Mouse (Mus musculus) forebrain, postnatal 0 days (tissue): ENCODE measurements around the gene Vmn1r93. TPM values are rescaled to one million over a fixed set of nuclear protein-coding genes. Genes with fewer than 3 reads are reported as not detected.
"Not testable (repeated sequence)": the region's sequence is repeated elsewhere in the genome, so short reads cannot be mapped to it uniquely, and the experiment has no call there.

Source experiments
- ATAC-seq: fragments of 200-750 bp; cut with Nextera tagmentation; 2 replicates; pipeline ENCODE4 v1.8.0; 2017; ENCODE audit warnings: mild to moderate bottlenecking, moderate library complexity
- DNase-seq: peaks from one replicate; pipeline ENCODE4 v3.0.0-alpha.2; 2015
- H3K27ac ChIP-seq: fragments of 300-500 bp; sonication (generic); 2 replicates; pipeline ENCODE4 v1.5.1; 2014; ENCODE audit warnings: low read depth, mild to moderate bottlenecking, antibody characterized with exemption, low read length, moderate library complexity, mixed read lengths
- H3K27me3 ChIP-seq: fragments of 300-500 bp; sonication (generic); 2 replicates; pipeline ENCODE4 v1.6.1; 2014; ENCODE audit warnings: mild to moderate bottlenecking, low read length, mixed read lengths; ENCODE audit not compliant: insufficient read depth
- H3K36me3 ChIP-seq: fragments of 300-500 bp; sonication (generic); 2 replicates; pipeline ENCODE4 v1.6.1; 2014; ENCODE audit warnings: mild to moderate bottlenecking, moderate library complexity; ENCODE audit not compliant: insufficient read depth
- H3K4me1 ChIP-seq: fragments of 300-500 bp; sonication (generic); 2 replicates; pipeline ENCODE4 v1.6.1; 2014; ENCODE audit warnings: antibody characterized with exemption; ENCODE audit not compliant: insufficient read depth
- H3K4me2 ChIP-seq: fragments of 300-500 bp; sonication (generic); 2 replicates; pipeline ENCODE4 v1.6.1; 2014; ENCODE audit warnings: low read depth, mild to moderate bottlenecking, moderate library complexity
- H3K4me3 ChIP-seq: fragments of 300-500 bp; sonication (generic); 2 replicates; pipeline ENCODE4 v1.5.1; 2014; ENCODE audit warnings: low read depth, low read length, mixed read lengths
- H3K9ac ChIP-seq: fragments of 300-500 bp; sonication (generic); 2 replicates; pipeline ENCODE4 v1.6.1; 2014; ENCODE audit warnings: mild to moderate bottlenecking
- H3K9me3 ChIP-seq: fragments of 300-500 bp; sonication (generic); 2 replicates; pipeline ENCODE4 v1.6.1; 2016; ENCODE audit warnings: low read length
- WGBS: fragments of 180-500 bp; shearing (Covaris S2); extraction: QIAGEN DNeasy Blood & Tissue Kit; methylation state at CpG from one replicate; pipeline ENCODE4 v1.1.7; 2014; 5-methylcytosine and 5-hydroxymethylcytosine counted together
- polyA plus RNA-seq: library from polyadenylated mRNA; unstranded; fragments of >200 nt; fragmentation: Nextera tagmentation; extraction: Ambion mirVana; gene quantifications from 2 replicates; pipeline ENCODE4 v1.2.1, GENCODE M21; 2015
- total RNA-seq: library from RNA; depleted of rRNA; stranded (reverse); fragments of >200 nt; gene quantifications from 2 replicates; pipeline ENCODE4 v1.2.3, GENCODE M21; 2014; rRNA removed

Gene Vmn1r93
- total RNA-seq (not detected in 2 replicates), polyA plus RNA-seq (not detected in 2 replicates)

- H3K4me2 ChIP-seq, H3K4me3 ChIP-seq, H3K27ac ChIP-seq, ATAC-seq, H3K36me3 ChIP-seq, H3K4me1 ChIP-seq, DNase-seq, H3K9ac ChIP-seq, H3K27me3 ChIP-seq, H3K9me3 ChIP-seq: not testable (repeated sequence)
- no CpG with 5 or more reads among the region's 5 CpGs for WGBS
Measured at GRCm38 (mm10) chr7:20138988-20139387, at the start of gene Vmn1r93. Gene Vmn1r93, minus strand, starts transcription at chr7:20139088.

GRCm38 (mm10) chr7:20168277-20168676, 29.4 kb upstream of the Vmn1r93 start, which contains the start of gene Vmn1r94:
Gene Vmn1r94, minus strand, starts transcription at chr7:20168377.
- DNase-seq, H3K36me3 ChIP-seq, ATAC-seq, H3K27ac ChIP-seq, H3K4me1 ChIP-seq, H3K9me3 ChIP-seq, H3K9ac ChIP-seq, H3K4me2 ChIP-seq, H3K4me3 ChIP-seq, H3K27me3 ChIP-seq: not testable (repeated sequence)
- no CpG with 5 or more reads among the region's 3 CpGs for WGBS

GRCm38 (mm10) chr7:20122479-20122878, 16.4 kb downstream of the Vmn1r93 start, which contains the start of gene Gm16442:
Gene Gm16442, minus strand, starts transcription at chr7:20122579.
- H3K36me3 ChIP-seq, H3K4me1 ChIP-seq, H3K27me3 ChIP-seq, H3K4me2 ChIP-seq, DNase-seq, ATAC-seq, H3K4me3 ChIP-seq, H3K9me3 ChIP-seq, H3K27ac ChIP-seq, H3K9ac ChIP-seq: not testable (repeated sequence)
- WGBS = no CpG with 5 or more reads among the region's 2 CpGs

- H3K4me3 ChIP-seq, H3K4me1 ChIP-seq, H3K36me3 ChIP-seq, H3K9ac ChIP-seq, H3K27ac ChIP-seq, H3K9me3 ChIP-seq, DNase-seq, H3K27me3 ChIP-seq, H3K4me2 ChIP-seq, ATAC-seq: not testable (repeated sequence)
- 87% methylated on average over 5 of the region's 5 CpGs for WGBS
Measured at GRCm38 (mm10) chr7:20099380-20099779, 39.5 kb downstream of the Vmn1r93 start, which contains the start of gene Vmn1r91. Gene Vmn1r91, plus strand, starts transcription at chr7:20099680.

Other genes with a start within 250 kb of the Vmn1r93 start
- 12.0 and 12.8 TPM in 2 replicates for gene Pvr, start 217.9 kb downstream of the Vmn1r93 start, total RNA-seq
- 4.2 and 6.1 TPM in 2 replicates for gene Pvr, start 217.9 kb downstream of the Vmn1r93 start, polyA plus RNA-seq
- gene Igsf23, start 188.3 kb downstream of the Vmn1r93 start, total RNA-seq = not detected in 2 replicates
- not detected in 2 replicates for gene Igsf23, start 188.3 kb downstream of the Vmn1r93 start, polyA plus RNA-seq
- gene Ceacam20, start 173.7 kb downstream of the Vmn1r93 start, total RNA-seq = not detected in 2 replicates
- gene Ceacam20, start 173.7 kb downstream of the Vmn1r93 start, polyA plus RNA-seq = not detected in 2 replicates
- not detected in 2 replicates for gene Nlrp9b, start 147.6 kb downstream of the Vmn1r93 start, total RNA-seq
- gene Nlrp9b, start 147.6 kb downstream of the Vmn1r93 start, polyA plus RNA-seq = not detected in 2 replicates
- not detected in 2 replicates for gene Vmn1r91, start 39.4 kb downstream of the Vmn1r93 start, total RNA-seq
- not detected in 2 replicates for gene Vmn1r91, start 39.4 kb downstream of the Vmn1r93 start, polyA plus RNA-seq
- not detected in 2 replicates for gene Gm16442, start 16.5 kb downstream of the Vmn1r93 start, total RNA-seq
- gene Gm16442, start 16.5 kb downstream of the Vmn1r93 start, polyA plus RNA-seq = not detected in 2 replicates
- not detected in 2 replicates for gene Vmn1r94, start 29.3 kb upstream of the Vmn1r93 start, total RNA-seq
- gene Vmn1r94, start 29.3 kb upstream of the Vmn1r93 start, polyA plus RNA-seq = not detected in 2 replicates
- not detected in 2 replicates for gene Vmn1r95, start 54.6 kb upstream of the Vmn1r93 start, total RNA-seq
- not detected in 2 replicates for gene Vmn1r95, start 54.6 kb upstream of the Vmn1r93 start, polyA plus RNA-seq
- not detected in 2 replicates for gene Gm6164, start 66.5 kb upstream of the Vmn1r93 start, total RNA-seq
- not detected in 2 replicates for gene Gm6164, start 66.5 kb upstream of the Vmn1r93 start, polyA plus RNA-seq
- gene Gm4498, start 94.7 kb upstream of the Vmn1r93 start, total RNA-seq = not detected in 2 replicates
- gene Gm4498, start 94.7 kb upstream of the Vmn1r93 start, polyA plus RNA-seq = not detected in 2 replicates
- gene Gm5890, start 123.7 kb upstream of the Vmn1r93 start, total RNA-seq = not detected in 2 replicates
- gene Gm5890, start 123.7 kb upstream of the Vmn1r93 start, polyA plus RNA-seq = not detected in 2 replicates
- gene Gm4133, start 195.0 kb upstream of the Vmn1r93 start, total RNA-seq = not detected in 2 replicates
- gene Gm4133, start 195.0 kb upstream of the Vmn1r93 start, polyA plus RNA-seq = not detected in 2 replicates
- not detected in 2 replicates for gene Gm5728, start 236.3 kb upstream of the Vmn1r93 start, total RNA-seq
- not detected in 2 replicates for gene Gm5728, start 236.3 kb upstream of the Vmn1r93 start, polyA plus RNA-seq